Mouse (Mus musculus): Measurements from ENCODE around the gene Nicn1. TPM values are rescaled to one million over a fixed set of nuclear protein-coding genes. Genes with fewer than 3 reads are reported as not detected.
A peak's percentile ranks its signal among the peaks of the same experiment; 100 is the strongest.
"Not testable (repeated sequence)": the region's sequence is repeated elsewhere in the genome, so short reads cannot be mapped to it uniquely, and the experiment has no call there.

Nicn1 gene
- 10 to 100 TPM; 12.3 to 13.1 TPM for total RNA-seq (2021)
- long read RNA-seq, experiment 1, transcript Nicn1-201 (6 exons, 2,133 nt): major isoform, 15 of 17 reads
- long read RNA-seq, experiment 1, partial matches to known transcripts: 0 of 17 reads
- long read RNA-seq, experiment 1, other reads (novel, unspliced or antisense): 2 of 17 reads
- long read RNA-seq, experiment 2, transcript Nicn1-201 (6 exons, 2,133 nt): major isoform, 12 of 14 reads
- long read RNA-seq, experiment 2, partial matches to known transcripts: 0 of 14 reads
- long read RNA-seq, experiment 2, other reads (novel, unspliced or antisense): 2 of 14 reads

GRCm38 (mm10) chr9:108290016-108290750 lies at the start of gene Nicn1:
Gene Nicn1 (plus strand): TSS chr9:108290429.
- DNase-seq (ENCODE audit: low spot score): peak; percentile 95

GRCm38 (mm10) chr9:108244540-108244939 lies 45.7 kb upstream of the Nicn1 start:
- DNase-seq (ENCODE audit: low spot score): peak; percentile 38

- DNase-seq (ENCODE audit: low spot score): no peak
These were observed 45.2 kb upstream of the Nicn1 start for GRCm38 (mm10) chr9:108244984-108245383.

- DNase-seq (ENCODE audit: low spot score): no peak
These were observed 41.3 kb upstream of the Nicn1 start for GRCm38 (mm10) chr9:108248957-108249356.

- DNase-seq (ENCODE audit: low spot score): peak; percentile 70
These were observed 38.4 kb upstream of the Nicn1 start for GRCm38 (mm10) chr9:108251877-108252276.

GRCm38 (mm10) chr9:108252766-108253165 lies 37.5 kb upstream of the Nicn1 start:
- no peak for DNase-seq (ENCODE audit: low spot score)

GRCm38 (mm10) chr9:108260526-108260925 lies 29.7 kb upstream of the Nicn1 start:
- DNase-seq (ENCODE audit: low spot score): no peak

GRCm38 (mm10) chr9:108261865-108262264 lies 28.4 kb upstream of the Nicn1 start:
- DNase-seq (ENCODE audit: low spot score): peak; percentile 74

- DNase-seq (ENCODE audit: low spot score): peak; percentile 75
These were observed 27.7 kb upstream of the Nicn1 start for GRCm38 (mm10) chr9:108262494-108263049.

- DNase-seq (ENCODE audit: low spot score): peak; percentile 35
These were observed 27.0 kb upstream of the Nicn1 start for GRCm38 (mm10) chr9:108263131-108263681.

- peak; percentile 99 for DNase-seq (ENCODE audit: low spot score)
These were observed 26.5 kb upstream of the Nicn1 start, which contains the start of gene Dag1 for GRCm38 (mm10) chr9:108263690-108264190. Gene Dag1 (minus strand): TSS chr9:108263958.

GRCm38 (mm10) chr9:108264191-108264921 lies 25.9 kb upstream of the Nicn1 start:
- peak; percentile 57 for DNase-seq (ENCODE audit: low spot score)

- no peak for DNase-seq (ENCODE audit: low spot score)
These were observed 23.8 kb upstream of the Nicn1 start for GRCm38 (mm10) chr9:108266261-108266935.

- no peak for DNase-seq (ENCODE audit: low spot score)
These were observed 22.5 kb upstream of the Nicn1 start for GRCm38 (mm10) chr9:108267691-108268090.

- not testable (repeated sequence) for DNase-seq (ENCODE audit: low spot score)
These were observed 21.5 kb upstream of the Nicn1 start for GRCm38 (mm10) chr9:108268701-108269100.

GRCm38 (mm10) chr9:108271941-108272340 lies 18.3 kb upstream of the Nicn1 start:
- no peak for DNase-seq (ENCODE audit: low spot score)

GRCm38 (mm10) chr9:108272691-108273090 lies 17.5 kb upstream of the Nicn1 start:
- no peak for DNase-seq (ENCODE audit: low spot score)

- no peak for DNase-seq (ENCODE audit: low spot score)
These were observed 16.7 kb upstream of the Nicn1 start for GRCm38 (mm10) chr9:108273485-108273884.

GRCm38 (mm10) chr9:108274476-108275330 lies 15.5 kb upstream of the Nicn1 start:
- peak; percentile 26 for DNase-seq (ENCODE audit: low spot score)

- no peak for DNase-seq (ENCODE audit: low spot score)
These were observed 14.9 kb upstream of the Nicn1 start for GRCm38 (mm10) chr9:108275331-108275659.

All from gastrocnemius, adult 18-20 months (tissue).